Comparison of ENCODE assay signal across 14 mouse cellular contexts in the genomic region with DNA sequence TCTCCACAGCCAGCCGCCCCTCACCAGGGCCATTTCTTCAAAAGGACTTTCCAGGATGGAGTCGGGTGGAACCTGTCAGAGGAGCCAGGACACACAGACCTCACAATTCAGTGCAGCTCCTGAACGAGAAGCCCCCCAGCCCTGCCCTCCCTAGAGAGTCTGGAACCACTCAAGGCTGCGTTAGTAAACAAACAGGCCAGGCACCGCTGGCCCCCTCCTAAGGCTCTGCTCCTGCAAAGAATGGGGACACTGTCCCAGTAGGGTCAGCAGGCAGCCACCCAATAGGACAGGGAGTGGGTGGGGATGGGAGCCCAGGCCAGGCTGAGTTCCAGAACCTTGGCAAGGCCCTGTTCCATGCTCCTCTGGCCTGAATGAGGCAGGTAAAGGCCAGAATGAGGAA. TPM values are rescaled to one million over a fixed set of nuclear protein-coding genes. Genes with fewer than 3 reads are reported as not detected.
A peak's percentile ranks its signal among the peaks of the same experiment; 100 is the strongest.
DNase-seq lines count a peak whose midpoint lies in the region; ATAC-seq lines count a peak whose summit lies in the region.
"Had no signal": no experiment of that assay in that cellular context is flagged by ENCODE, and none has a peak within 500 bp of the region (broad histone marks: within the 10 kb centered on the region; RNA-seq: fewer than 3 reads in every experiment).

No protein-coding gene starts in this region.

- H3K4me1 ChIP-seq in midbrain, embryonic 10.5 days: peaks cover 38% of the 10 kb centered on the region
- H3K4me1 ChIP-seq in midbrain, embryonic 14.5 days (ENCODE audit: control insufficient read depth, insufficient read depth, low read length): peaks cover 6% of the 10 kb centered on the region; the same call in 1 of the 2 replicates

- H3K9me3 ChIP-seq in midbrain, embryonic 10.5 days (replicated peaks): no peaks in the 10 kb centered on the region
- H3K9me3 ChIP-seq in midbrain, embryonic 14.5 days (ENCODE audit: control insufficient read depth, low read length): no peaks in the 10 kb centered on the region
- H3K9me3 ChIP-seq: embryonic facial prominence, embryonic 12.5 days; hindbrain, embryonic 15.5 days; limb, embryonic 13.5 days had no signal

- H3K9ac ChIP-seq in midbrain, embryonic 14.5 days (replicated peaks; ENCODE audit: low read length): no peak overlapping the region
- H3K9ac ChIP-seq: embryonic facial prominence, embryonic 12.5 days; hindbrain, embryonic 15.5 days; limb, embryonic 13.5 days had no signal

- H3K27ac ChIP-seq in midbrain, embryonic 10.5 days (replicated peaks): 0 out of 2 replicates have a peak overlapping the region, but pooled peaks have one; percentile 52
- no peak overlapping the region for H3K27ac ChIP-seq in midbrain, embryonic 14.5 days (replicated peaks; ENCODE audit: low read depth, low read length)
- H3K27ac ChIP-seq: embryonic facial prominence, embryonic 12.5 days; hindbrain, embryonic 15.5 days; limb, embryonic 13.5 days; macrophage had no signal

- ATAC-seq in midbrain, embryonic 14.5 days (ENCODE audit: low FRiP score, low TSS enrichment): no peak

- no peak overlapping the region for H3K4me3 ChIP-seq in midbrain, embryonic 10.5 days
- H3K4me3 ChIP-seq in midbrain, embryonic 14.5 days (replicated peaks; ENCODE audit: low read depth, low read length): no peak overlapping the region
- H3K4me3 ChIP-seq: embryonic facial prominence, embryonic 12.5 days; hindbrain, embryonic 15.5 days; limb, embryonic 13.5 days had no signal

- H3K27me3 ChIP-seq in midbrain, embryonic 10.5 days (ENCODE audit: low read depth, poor library complexity, severe bottlenecking): no peaks in the 10 kb centered on the region
- no peaks in the 10 kb centered on the region for H3K27me3 ChIP-seq in midbrain, embryonic 14.5 days (ENCODE audit: control insufficient read depth, insufficient read depth, low read length)
- H3K27me3 ChIP-seq: embryonic facial prominence, embryonic 12.5 days; hindbrain, embryonic 15.5 days; limb, embryonic 13.5 days had no signal

- no peaks in the 10 kb centered on the region for H3K36me3 ChIP-seq in midbrain, embryonic 10.5 days
- H3K36me3 ChIP-seq in midbrain, embryonic 14.5 days (ENCODE audit: control insufficient read depth, insufficient read depth, low read length): 0 out of 2 replicates have a peak, but pooled peaks cover 2% of the 10 kb centered on the region
- H3K36me3 ChIP-seq: embryonic facial prominence, embryonic 12.5 days; hindbrain, embryonic 15.5 days; limb, embryonic 13.5 days had no signal

- no peak overlapping the region for H3K4me2 ChIP-seq in midbrain, embryonic 14.5 days (ENCODE audit: low read length)
- H3K4me2 ChIP-seq: embryonic facial prominence, embryonic 12.5 days; hindbrain, embryonic 15.5 days; limb, embryonic 13.5 days had no signal

- DNase-seq in cerebellum, adult 18-20 months: peak; percentile 18 to 48
- no peak for DNase-seq in cerebellum, adult 9-10 months
- peak; percentile 89 for DNase-seq in heart, adult 11 months
- DNase-seq in heart, postnatal 4 days: no peak
- no peak for DNase-seq in midbrain, embryonic 10.5 days (ENCODE audit: low spot score)
- DNase-seq in midbrain, embryonic 14.5 days: no peak
- peak; percentile 78 for DNase-seq in layer of hippocampus, adult 9-11 months
- DNase-seq in embryo, embryonic 10 days (ENCODE audit: low spot score): no peak
- DNase-seq: cerebellum, adult 11 months; thymus, postnatal 14 days had no signal

- 60% methylated on average over 5 of the region's 5 CpGs for WGBS in midbrain, embryonic 10.5 days
- 51% methylated on average over 5 of the region's 5 CpGs for WGBS in midbrain, embryonic 14.5 days

RNA-seq across cellular contexts. Expression of gene Plekhb1, which starts 5.5 kb away (rescaled TPM):
- total RNA-seq in heart, postnatal 4 days (2021): 1 to 10 TPM in 1 of 2 experiments, under 1 TPM in 1; 0.65 to 1.5 TPM
- 4.2 and 4.4 TPM in 2 replicates for polyA plus RNA-seq in midbrain, embryonic 10.5 days (2016; fragmentation: Nextera tagmentation; extraction: Ambion mirVana)
- 7.8 and 8.5 TPM in 2 replicates for polyA plus RNA-seq in midbrain, embryonic 14.5 days (2014; fragmentation: Nextera tagmentation; extraction: Ambion mirVana)
- polyA plus RNA-seq: macrophage had no signal

RNA-seq across cellular contexts. Expression of gene Mrpl48, which starts 48.6 kb away (rescaled TPM):
- 10 to 100 TPM; 74.9 to 78.5 TPM for total RNA-seq in heart, postnatal 4 days (2021)
- polyA plus RNA-seq in midbrain, embryonic 10.5 days (2016; fragmentation: Nextera tagmentation; extraction: Ambion mirVana): 63.2 and 68.9 TPM in 2 replicates
- 91.3 and 95.9 TPM in 2 replicates for polyA plus RNA-seq in midbrain, embryonic 14.5 days (2014; fragmentation: Nextera tagmentation; extraction: Ambion mirVana)

RNA-seq across cellular contexts. Expression of gene Rab6a, which starts 49.5 kb away (rescaled TPM):
- total RNA-seq in heart, postnatal 4 days (2021): 10 to 100 TPM; 84.1 to 84.7 TPM
- polyA plus RNA-seq in midbrain, embryonic 10.5 days (2016; fragmentation: Nextera tagmentation; extraction: Ambion mirVana): 98.2 and 105 TPM in 2 replicates
- 272 and 300 TPM in 2 replicates for polyA plus RNA-seq in midbrain, embryonic 14.5 days (2014; fragmentation: Nextera tagmentation; extraction: Ambion mirVana)

RNA-seq across cellular contexts. Expression of gene Fam168a, which starts 49.7 kb away (rescaled TPM):
- total RNA-seq in heart, postnatal 4 days (2021): 10 to 100 TPM; 55.1 to 58.6 TPM
- polyA plus RNA-seq in midbrain, embryonic 10.5 days (2016; fragmentation: Nextera tagmentation; extraction: Ambion mirVana): 29.3 and 37.3 TPM in 2 replicates
- 113 and 128 TPM in 2 replicates for polyA plus RNA-seq in midbrain, embryonic 14.5 days (2014; fragmentation: Nextera tagmentation; extraction: Ambion mirVana)

Comparison
In these comparisons a context has a peak if more than half of its experiments do, and no peak if none do; other contexts are left out.
1. DNase-seq: peak in cerebellum, adult 18-20 months (2 of 2), heart, adult 11 months (single experiment) and layer of hippocampus, adult 9-11 months (single experiment); none in cerebellum, adult 9-10 months (single experiment), heart, postnatal 4 days (single experiment), midbrain, embryonic 10.5 days (single experiment), midbrain, embryonic 14.5 days (single experiment) and embryo, embryonic 10 days (single experiment).